Mouse (Mus musculus): ENCODE measurements at regions not wholly inside any gene's neighbourhood (a gene's known extent, or its start where the extent isn't known, plus 50 kb on each side); places are given as distances from the start of the nearest gene placed in this dataset.

DNA sequence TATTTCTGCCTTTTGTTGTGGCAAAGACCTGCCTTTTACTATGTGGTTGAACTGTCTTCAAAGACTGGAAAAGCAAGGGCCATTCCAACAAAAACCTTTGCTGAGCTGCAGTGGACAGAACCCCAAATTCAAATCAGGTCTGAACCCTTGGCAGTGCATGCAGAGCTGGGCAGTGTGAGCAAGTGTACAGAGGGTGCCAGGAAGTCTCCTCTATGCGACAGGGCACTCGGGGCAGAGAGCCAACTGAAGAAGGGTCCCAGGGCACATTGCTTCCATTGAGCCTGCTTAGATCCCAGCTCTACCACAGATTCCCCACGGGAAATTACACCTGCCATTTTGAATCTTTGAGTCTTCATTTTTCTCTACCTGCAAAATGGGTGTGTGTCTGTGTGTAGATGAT, 79.0 kb upstream of the Smim23 start:
- no peak overlapping the region for H3K27ac ChIP-seq (ENCODE audit: low read length)
- WGBS: 74% methylated on average over 3 of the region's 3 CpGs
- no peaks in the 10 kb centered on the region for H3K9me3 ChIP-seq (ENCODE audit: control insufficient read depth, low read length)
- H3K4me2 ChIP-seq (ENCODE audit: low read length): no peak overlapping the region
- H3K9ac ChIP-seq (replicated peaks; ENCODE audit: low read depth, low read length): no peak overlapping the region
- no peaks in the 10 kb centered on the region for H3K36me3 ChIP-seq (ENCODE audit: control insufficient read depth, insufficient read depth)
- no peaks in the 10 kb centered on the region; the same call in 1 of the 2 replicates for H3K4me1 ChIP-seq (replicated peaks; ENCODE audit: control insufficient read depth, insufficient read depth, low read length)
- H3K4me3 ChIP-seq (replicated peaks; ENCODE audit: low read length): no peak overlapping the region
- no peak for ATAC-seq
- no peaks in the 10 kb centered on the region for H3K27me3 ChIP-seq (replicated peaks; ENCODE audit: control insufficient read depth, insufficient read depth, low read length)

DNA sequence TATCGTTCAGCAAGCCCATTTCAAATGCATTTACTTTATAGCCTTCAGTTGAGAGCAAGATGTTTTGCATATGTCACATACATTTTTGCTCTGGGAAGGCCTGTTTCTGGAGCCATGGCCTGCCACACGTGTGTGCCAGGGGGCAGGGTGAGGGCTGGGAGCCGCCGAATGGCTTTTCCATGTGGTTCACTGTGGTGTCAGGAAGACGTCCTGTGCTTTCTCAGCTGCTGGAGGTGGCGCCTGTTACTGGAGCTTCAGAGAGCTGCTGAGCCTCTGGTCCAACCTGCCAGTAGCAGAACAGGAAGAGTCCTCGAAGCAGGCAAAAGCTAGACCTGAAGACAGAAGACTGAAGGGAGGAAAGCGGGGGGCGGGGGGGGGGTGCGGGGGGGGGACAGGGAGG, 78.5 kb upstream of the Smim23 start:
- Histone ChIP-seq H3K36me3 (ENCODE audit: control insufficient read depth, insufficient read depth) (no peaks in the 10 kb centered on the region), H3K27ac (ENCODE audit: low read length) (no peak overlapping the region), H3K9ac (replicated peaks; ENCODE audit: low read depth, low read length) (no peak overlapping the region), H3K9me3 (ENCODE audit: control insufficient read depth, low read length) (no peaks in the 10 kb centered on the region), H3K4me3 (replicated peaks; ENCODE audit: low read length) (no peak overlapping the region), H3K27me3 (replicated peaks; ENCODE audit: control insufficient read depth, insufficient read depth, low read length) (no peaks in the 10 kb centered on the region), H3K4me2 (ENCODE audit: low read length) (no peak overlapping the region), H3K4me1 (replicated peaks; ENCODE audit: control insufficient read depth, insufficient read depth, low read length) (no peaks in the 10 kb centered on the region; the same call in 1 of the 2 replicates)
- WGBS: 79% methylated on average over 7 of the region's 10 CpGs
- ATAC-seq: no peak

DNA sequence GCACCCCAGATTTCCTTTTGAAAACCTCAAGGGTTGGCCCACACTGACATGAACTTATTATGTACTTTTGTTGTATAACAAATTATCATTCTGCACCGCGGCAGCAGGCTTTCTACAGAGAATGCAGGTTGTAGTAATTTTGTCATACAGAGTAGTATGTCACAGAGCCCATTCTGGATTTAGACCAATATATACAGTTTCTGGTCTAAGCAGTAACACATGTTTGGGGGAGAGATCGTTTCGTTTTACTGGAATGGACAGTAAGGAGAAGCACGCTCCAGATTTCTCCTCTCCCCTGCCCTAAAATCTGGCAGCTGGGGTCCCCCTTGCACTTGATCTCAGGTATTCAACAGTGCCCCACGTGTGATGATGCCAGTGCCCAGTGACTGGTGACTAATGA, 76.0 kb upstream of the Smim23 start:
- Histone ChIP-seq H3K36me3 (ENCODE audit: control insufficient read depth, insufficient read depth) (no peaks in the 10 kb centered on the region), H3K4me1 (replicated peaks; ENCODE audit: control insufficient read depth, insufficient read depth, low read length) (no peaks in the 10 kb centered on the region), H3K4me2 (ENCODE audit: low read length) (no peak overlapping the region), H3K9ac (replicated peaks; ENCODE audit: low read depth, low read length) (no peak overlapping the region), H3K4me3 (replicated peaks; ENCODE audit: low read length) (no peak overlapping the region), H3K27me3 (replicated peaks; ENCODE audit: control insufficient read depth, insufficient read depth, low read length) (no peaks in the 10 kb centered on the region), H3K27ac (ENCODE audit: low read length) (no peak overlapping the region), H3K9me3 (ENCODE audit: control insufficient read depth, low read length) (no peaks in the 10 kb centered on the region)
- no peak for ATAC-seq
- 78% methylated on average over 6 of the region's 6 CpGs for WGBS

DNA sequence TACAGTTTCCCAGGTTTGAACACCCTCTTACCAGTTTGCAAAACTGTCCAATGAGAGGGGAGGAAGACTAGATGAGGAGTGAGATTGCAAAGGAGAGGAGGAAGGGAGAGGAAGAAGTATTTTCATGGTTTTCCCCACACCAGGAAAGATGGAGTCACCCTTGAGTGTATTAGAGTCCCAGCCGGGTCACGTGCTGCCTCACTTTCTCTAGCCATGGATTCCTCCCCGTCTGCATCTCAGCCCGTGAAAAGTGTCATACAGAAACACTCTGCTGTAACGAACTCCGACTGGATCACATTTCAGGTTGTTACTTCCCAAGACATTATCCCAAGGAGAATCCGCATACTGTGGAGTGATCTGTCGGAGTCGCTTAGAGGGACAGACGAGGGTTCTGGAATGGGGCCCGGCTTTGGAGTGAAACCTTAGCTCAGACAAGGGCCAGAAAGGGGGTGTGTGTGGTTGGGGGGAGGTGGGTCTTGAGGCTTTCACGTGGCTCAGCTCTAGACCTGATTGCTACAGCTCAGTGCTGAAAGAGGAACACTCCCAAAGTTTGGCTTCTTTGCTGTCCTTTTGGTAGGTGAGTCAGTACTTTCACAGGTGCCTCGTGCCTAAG, 75.3 kb upstream of the Smim23 start:
- no peaks in the 10 kb centered on the region for H3K9me3 ChIP-seq (ENCODE audit: control insufficient read depth, low read length)
- ATAC-seq: no peak
- H3K4me3 ChIP-seq (replicated peaks; ENCODE audit: low read length): no peak overlapping the region
- no peaks in the 10 kb centered on the region for H3K36me3 ChIP-seq (ENCODE audit: control insufficient read depth, insufficient read depth)
- H3K27ac ChIP-seq (ENCODE audit: low read length): no peak overlapping the region
- no peaks in the 10 kb centered on the region for H3K27me3 ChIP-seq (replicated peaks; ENCODE audit: control insufficient read depth, insufficient read depth, low read length)
- no peaks in the 10 kb centered on the region for H3K4me1 ChIP-seq (replicated peaks; ENCODE audit: control insufficient read depth, insufficient read depth, low read length)
- H3K4me2 ChIP-seq (ENCODE audit: low read length): no peak overlapping the region
- WGBS: 61% methylated on average over 13 of the region's 13 CpGs
- H3K9ac ChIP-seq (replicated peaks; ENCODE audit: low read depth, low read length): no peak overlapping the region

DNA sequence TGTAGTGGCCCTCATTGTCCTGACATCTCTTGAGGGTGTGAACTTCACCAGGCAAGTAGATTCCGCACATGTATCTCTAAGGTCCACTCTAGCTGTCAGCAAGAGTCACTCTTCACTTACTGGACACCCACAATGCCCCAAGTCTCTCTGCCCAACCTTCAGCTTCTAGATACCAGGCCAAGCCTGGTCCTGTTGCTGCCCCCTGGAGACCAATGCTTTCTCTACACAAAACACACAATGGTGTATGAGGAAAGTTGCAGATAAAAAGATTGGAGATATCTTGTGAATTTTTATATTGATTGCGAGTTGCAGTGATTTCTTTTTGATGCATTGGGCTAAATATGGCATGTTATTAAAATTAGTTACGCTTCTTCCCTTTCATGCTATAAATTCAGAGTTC, 71.0 kb upstream of the Smim23 start:
- no peak overlapping the region for H3K9ac ChIP-seq (replicated peaks; ENCODE audit: low read depth, low read length)
- no peak overlapping the region for H3K4me3 ChIP-seq (replicated peaks; ENCODE audit: low read length)
- no peaks in the 10 kb centered on the region for H3K9me3 ChIP-seq (ENCODE audit: control insufficient read depth, low read length)
- H3K27ac ChIP-seq (ENCODE audit: low read length): no peak overlapping the region
- 86% methylated on average over 3 of the region's 3 CpGs for WGBS
- H3K36me3 ChIP-seq (ENCODE audit: control insufficient read depth, insufficient read depth): no peaks in the 10 kb centered on the region
- no peak overlapping the region for H3K4me2 ChIP-seq (ENCODE audit: low read length)
- ATAC-seq: no peak
- H3K4me1 ChIP-seq (replicated peaks; ENCODE audit: control insufficient read depth, insufficient read depth, low read length): no peaks in the 10 kb centered on the region
- H3K27me3 ChIP-seq (replicated peaks; ENCODE audit: control insufficient read depth, insufficient read depth, low read length): no peaks in the 10 kb centered on the region

DNA sequence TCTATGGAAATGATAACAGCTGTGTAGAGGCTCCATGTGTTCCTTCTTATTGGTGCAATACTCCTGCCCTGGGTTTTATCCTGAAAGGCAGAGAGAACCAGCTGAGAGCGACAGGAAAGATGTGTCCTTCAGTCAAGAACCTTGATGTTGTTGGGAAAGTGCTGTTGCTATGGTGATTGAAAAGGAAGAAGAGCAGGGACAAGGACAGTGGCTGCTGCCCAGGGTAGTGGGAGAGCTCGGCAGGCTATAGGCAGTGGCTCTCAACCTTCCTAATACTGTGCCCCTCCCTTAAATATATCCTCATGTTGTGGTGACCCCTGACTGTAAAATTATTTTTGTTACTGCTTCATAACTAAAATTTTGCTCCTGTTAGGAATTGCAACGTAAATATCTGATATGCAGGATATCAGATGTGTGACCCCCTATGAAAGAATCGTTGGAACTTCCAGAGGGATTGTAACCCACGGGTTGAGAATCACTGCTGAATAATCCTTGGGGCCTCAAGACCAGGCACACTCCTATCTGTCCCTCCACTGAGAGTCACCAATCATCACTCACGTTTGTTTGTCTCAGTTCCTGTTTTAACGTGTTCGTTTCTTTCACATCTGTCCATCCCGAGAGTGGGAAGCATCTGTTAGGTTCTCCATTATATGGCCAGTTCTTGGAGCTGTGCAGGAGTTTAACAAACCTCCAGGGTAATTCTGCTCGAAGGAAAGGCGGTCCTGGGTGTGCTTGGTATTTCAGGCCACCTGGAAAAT, 68.9 kb upstream of the Smim23 start:
- Histone ChIP-seq H3K4me1 (replicated peaks; ENCODE audit: control insufficient read depth, insufficient read depth, low read length) (no peaks in the 10 kb centered on the region), H3K36me3 (ENCODE audit: control insufficient read depth, insufficient read depth) (no peaks in the 10 kb centered on the region), H3K27ac (ENCODE audit: low read length) (no peak overlapping the region), H3K27me3 (replicated peaks; ENCODE audit: control insufficient read depth, insufficient read depth, low read length) (no peaks in the 10 kb centered on the region), H3K9me3 (ENCODE audit: control insufficient read depth, low read length) (no peaks in the 10 kb centered on the region), H3K4me3 (replicated peaks; ENCODE audit: low read length) (no peak overlapping the region), H3K4me2 (ENCODE audit: low read length) (no peak overlapping the region), H3K9ac (replicated peaks; ENCODE audit: low read depth, low read length) (no peak overlapping the region)
- 81% methylated on average over 11 of the region's 11 CpGs for WGBS
- no peak for ATAC-seq

DNA sequence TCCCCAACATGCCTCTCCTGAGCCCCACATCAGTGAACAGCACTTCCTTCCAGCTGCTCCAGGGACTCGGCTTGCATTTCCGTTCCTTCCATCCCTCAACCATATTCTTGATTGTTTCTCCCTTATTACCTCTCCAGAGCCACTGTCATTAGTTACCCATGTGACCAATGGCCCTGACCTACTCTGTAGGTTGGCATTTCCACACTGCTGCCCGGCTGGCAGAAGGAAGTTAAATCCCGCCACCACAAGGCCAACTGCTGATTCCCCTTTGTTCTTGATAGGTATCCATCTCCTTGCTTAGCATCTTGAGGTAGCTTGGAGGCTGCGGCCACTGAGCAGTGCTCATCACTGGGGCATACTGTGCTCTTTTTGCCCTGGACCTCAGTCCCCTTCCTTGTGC, 68.1 kb upstream of the Smim23 start:
- Histone ChIP-seq H3K9ac (replicated peaks; ENCODE audit: low read depth, low read length) (no peak overlapping the region), H3K27ac (ENCODE audit: low read length) (no peak overlapping the region), H3K9me3 (ENCODE audit: control insufficient read depth, low read length) (no peaks in the 10 kb centered on the region), H3K4me1 (replicated peaks; ENCODE audit: control insufficient read depth, insufficient read depth, low read length) (no peaks in the 10 kb centered on the region), H3K4me3 (replicated peaks; ENCODE audit: low read length) (no peak overlapping the region), H3K4me2 (ENCODE audit: low read length) (no peak overlapping the region), H3K27me3 (replicated peaks; ENCODE audit: control insufficient read depth, insufficient read depth, low read length) (no peaks in the 10 kb centered on the region), H3K36me3 (ENCODE audit: control insufficient read depth, insufficient read depth) (no peaks in the 10 kb centered on the region)
- WGBS: 90% methylated on average over 5 of the region's 5 CpGs
- ATAC-seq: no peak

DNA sequence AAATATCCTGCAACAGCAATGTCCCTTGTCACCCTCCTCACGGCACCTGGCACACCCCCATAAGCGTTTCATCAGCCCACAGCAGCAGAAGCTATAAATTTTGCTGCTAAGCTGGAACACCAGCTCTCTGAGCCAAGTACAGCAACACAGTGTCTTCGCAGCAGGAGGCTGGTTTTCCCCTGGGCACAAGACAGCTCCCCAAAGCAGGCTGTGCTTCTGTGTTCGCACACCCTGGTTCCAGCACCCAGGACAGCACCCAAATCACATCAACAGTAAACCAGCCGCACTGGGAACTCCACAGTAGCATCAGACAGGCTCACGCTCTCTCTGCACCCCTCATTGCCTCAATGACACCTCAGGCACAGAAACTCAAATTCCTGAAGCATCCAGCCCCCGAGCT, 64.8 kb upstream of the Smim23 start:
- no peak overlapping the region for H3K27ac ChIP-seq (ENCODE audit: low read length)
- no peak overlapping the region for H3K9ac ChIP-seq (replicated peaks; ENCODE audit: low read depth, low read length)
- no peak for ATAC-seq
- H3K4me2 ChIP-seq (ENCODE audit: low read length): no peak overlapping the region
- H3K27me3 ChIP-seq (replicated peaks; ENCODE audit: control insufficient read depth, insufficient read depth, low read length): no peaks in the 10 kb centered on the region
- no peaks in the 10 kb centered on the region for H3K9me3 ChIP-seq (ENCODE audit: control insufficient read depth, low read length)
- H3K4me1 ChIP-seq (replicated peaks; ENCODE audit: control insufficient read depth, insufficient read depth, low read length): no peaks in the 10 kb centered on the region
- H3K4me3 ChIP-seq (replicated peaks; ENCODE audit: low read length): no peak overlapping the region
- H3K36me3 ChIP-seq (ENCODE audit: control insufficient read depth, insufficient read depth): no peaks in the 10 kb centered on the region
- 32% methylated on average over 7 of the region's 7 CpGs for WGBS

DNA sequence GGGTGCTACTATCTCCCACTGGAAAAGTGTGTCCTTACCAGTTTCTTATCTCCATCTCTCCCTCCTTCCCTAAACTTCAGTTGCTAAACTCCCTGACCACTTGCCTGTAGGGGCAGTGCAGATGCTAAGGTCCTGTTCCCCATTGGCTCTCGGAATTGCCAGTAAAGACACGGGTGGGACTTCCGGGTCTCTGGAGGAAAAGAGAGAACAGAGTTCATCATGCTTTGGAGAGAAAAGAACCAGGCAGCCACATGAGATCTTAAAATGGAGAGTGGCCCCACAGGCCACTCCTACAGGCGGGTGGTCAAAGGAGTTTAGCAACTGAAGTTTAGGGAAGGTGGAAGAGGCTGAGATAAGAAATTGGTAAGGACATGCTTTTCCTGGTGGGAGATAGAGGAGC, 60.3 kb upstream of the Smim23 start:
- no peak for ATAC-seq
- H3K27me3 ChIP-seq (replicated peaks; ENCODE audit: control insufficient read depth, insufficient read depth, low read length): no peaks in the 10 kb centered on the region
- no peaks in the 10 kb centered on the region for H3K36me3 ChIP-seq (ENCODE audit: control insufficient read depth, insufficient read depth)
- no peaks in the 10 kb centered on the region for H3K4me1 ChIP-seq (replicated peaks; ENCODE audit: control insufficient read depth, insufficient read depth, low read length)
- H3K4me2 ChIP-seq (ENCODE audit: low read length): no peak overlapping the region
- no peaks in the 10 kb centered on the region; the same call in 1 of the 2 replicates for H3K9me3 ChIP-seq (ENCODE audit: control insufficient read depth, low read length)
- no peak overlapping the region for H3K9ac ChIP-seq (replicated peaks; ENCODE audit: low read depth, low read length)
- H3K27ac ChIP-seq (ENCODE audit: low read length): no peak overlapping the region
- WGBS: 82% methylated on average over 4 of the region's 4 CpGs
- no peak overlapping the region for H3K4me3 ChIP-seq (replicated peaks; ENCODE audit: low read length)

All from forebrain, embryonic 16.5 days (tissue).